Mouse (Mus musculus): ENCODE measurements at regions not wholly inside any gene's neighbourhood (a gene's known extent, or its start where the extent isn't known, plus 50 kb on each side); places are given as distances from the start of the nearest gene placed in this dataset.
"Not testable (repeated sequence)": the region's sequence is repeated elsewhere in the genome, so short reads cannot be mapped to it uniquely, and the experiment has no call there.

- Histone ChIP-seq H3K9me3 (peaks cover 4% of the 10 kb centered on the region; the same call in 1 of the 2 replicates), H3K4me1 (replicated peaks) (peaks cover 10% of the 10 kb centered on the region), H3K36me3 (no peaks in the 10 kb centered on the region), H3K4me3 (replicated peaks) (no peak overlapping the region), H3K27me3 (no peaks in the 10 kb centered on the region), H3K4me2 (0 out of 2 replicates have a peak overlapping the region, but pooled peaks have one; percentile 7), H3K9ac (replicated peaks) (no peak overlapping the region), H3K27ac (0 out of 2 replicates have a peak overlapping the region, but pooled peaks have one; percentile 41)
- peak; percentile 52; the same call in 1 of the 2 replicates for ATAC-seq (ENCODE audit: insufficient number of reproducible peaks, insufficient read depth, low FRiP score, low TSS enrichment, low read depth)
- 2% methylated on average over 4 of the region's 4 CpGs for WGBS
Observed at GRCm38 (mm10) chr3:98968811-98969210, 75.8 kb upstream of the Hao2 start.

GRCm38 (mm10) chr3:98975777-98976176 is 82.7 kb upstream of the Hao2 start:
- WGBS, result 3% methylated on average over 3 of the region's 3 CpGs
- Histone ChIP-seq H3K9ac (replicated peaks) (no peak overlapping the region), H3K27ac (no peak overlapping the region), H3K4me3 (replicated peaks) (no peak overlapping the region), H3K9me3 (no peaks in the 10 kb centered on the region), H3K36me3 (no peaks in the 10 kb centered on the region), H3K27me3 (no peaks in the 10 kb centered on the region), H3K4me1 (replicated peaks) (peaks cover 6% of the 10 kb centered on the region; the same call in 1 of the 2 replicates), H3K4me2 (no peak overlapping the region)
- ATAC-seq (ENCODE audit: insufficient number of reproducible peaks, insufficient read depth, low FRiP score, low TSS enrichment, low read depth), result no peak

- H3K27ac ChIP-seq, result no peak overlapping the region
- H3K4me2 ChIP-seq, result no peak overlapping the region
- WGBS, result 95% methylated on average over 1 of the region's 1 CpGs
- H3K4me1 ChIP-seq (replicated peaks), result no peaks in the 10 kb centered on the region
- no peak overlapping the region for H3K9ac ChIP-seq (replicated peaks)
- ATAC-seq (ENCODE audit: insufficient number of reproducible peaks, insufficient read depth, low FRiP score, low TSS enrichment, low read depth), result no peak
- H3K4me3 ChIP-seq (replicated peaks), result no peak overlapping the region
- H3K36me3 ChIP-seq, result no peaks in the 10 kb centered on the region
- no peaks in the 10 kb centered on the region for H3K9me3 ChIP-seq
- H3K27me3 ChIP-seq, result no peaks in the 10 kb centered on the region
Observed at GRCm38 (mm10) chr3:98982787-98983186, 89.7 kb upstream of the Hao2 start.

- H3K36me3 ChIP-seq; H3K9me3 ChIP-seq; H3K4me3 ChIP-seq (replicated peaks); H3K9ac ChIP-seq (replicated peaks); ATAC-seq (ENCODE audit: insufficient number of reproducible peaks, insufficient read depth, low FRiP score, low TSS enrichment, low read depth); H3K27me3 ChIP-seq; H3K27ac ChIP-seq; H3K4me2 ChIP-seq: not testable (repeated sequence)
- peaks cover 17% of the 10 kb centered on the region for H3K4me1 ChIP-seq (replicated peaks)
- 76% methylated on average over 2 of the region's 2 CpGs for WGBS
Observed at GRCm38 (mm10) chr3:98987266-98987665, 94.2 kb upstream of the Hao2 start.

GRCm38 (mm10) chr3:98990801-98991200 is 97.8 kb upstream of the Hao2 start:
- H3K4me2 ChIP-seq, result peak overlapping the region; percentile 32
- H3K27me3 ChIP-seq, result no peaks in the 10 kb centered on the region
- H3K9me3 ChIP-seq, result peaks cover 5% of the 10 kb centered on the region; the same call in 1 of the 2 replicates
- no peaks in the 10 kb centered on the region for H3K36me3 ChIP-seq
- ATAC-seq (ENCODE audit: insufficient number of reproducible peaks, insufficient read depth, low FRiP score, low TSS enrichment, low read depth), result peak; percentile 94
- WGBS, result 7% methylated on average over 10 of the region's 10 CpGs
- H3K27ac ChIP-seq, result peak overlapping the region; percentile 94
- no peak overlapping the region for H3K4me3 ChIP-seq (replicated peaks)
- H3K9ac ChIP-seq (replicated peaks), result 0 out of 2 replicates have a peak overlapping the region, but pooled peaks have one; percentile 1
- peaks cover 21% of the 10 kb centered on the region for H3K4me1 ChIP-seq (replicated peaks)

GRCm38 (mm10) chr3:98991276-98991675 is 98.2 kb upstream of the Hao2 start:
- Histone ChIP-seq H3K4me3 (replicated peaks) (no peak overlapping the region), H3K36me3 (no peaks in the 10 kb centered on the region), H3K4me1 (replicated peaks) (peaks cover 21% of the 10 kb centered on the region), H3K27ac (peak overlapping the region; percentile 94), H3K27me3 (no peaks in the 10 kb centered on the region), H3K4me2 (peak overlapping the region; percentile 32), H3K9ac (replicated peaks) (no peak overlapping the region), H3K9me3 (peaks cover 9% of the 10 kb centered on the region; the same call in 1 of the 2 replicates)
- ATAC-seq (ENCODE audit: insufficient number of reproducible peaks, insufficient read depth, low FRiP score, low TSS enrichment, low read depth), result peak; percentile 68
- 10% methylated on average over 6 of the region's 6 CpGs for WGBS

GRCm38 (mm10) chr3:98994086-98994485 is 101.0 kb upstream of the Hao2 start:
- H3K27ac ChIP-seq, result no peak overlapping the region
- no peaks in the 10 kb centered on the region for H3K27me3 ChIP-seq
- H3K36me3 ChIP-seq, result no peaks in the 10 kb centered on the region
- H3K9me3 ChIP-seq, result peaks cover 11% of the 10 kb centered on the region; the same call in 1 of the 2 replicates
- ATAC-seq (ENCODE audit: insufficient number of reproducible peaks, insufficient read depth, low FRiP score, low TSS enrichment, low read depth), result no peak
- no peak overlapping the region for H3K4me3 ChIP-seq (replicated peaks)
- no peak overlapping the region for H3K4me2 ChIP-seq
- no peak overlapping the region for H3K9ac ChIP-seq (replicated peaks)
- peaks cover 21% of the 10 kb centered on the region for H3K4me1 ChIP-seq (replicated peaks)

GRCm38 (mm10) chr3:99030636-99031035 is 110.2 kb upstream of the Wars2 start:
- Histone ChIP-seq H3K9me3 (no peaks in the 10 kb centered on the region), H3K4me2 (no peak overlapping the region), H3K27ac (no peak overlapping the region), H3K36me3 (no peaks in the 10 kb centered on the region), H3K9ac (replicated peaks) (no peak overlapping the region), H3K4me3 (replicated peaks) (no peak overlapping the region), H3K4me1 (replicated peaks) (no peaks in the 10 kb centered on the region), H3K27me3 (no peaks in the 10 kb centered on the region)
- ATAC-seq (ENCODE audit: insufficient number of reproducible peaks, insufficient read depth, low FRiP score, low TSS enrichment, low read depth), result no peak
- WGBS, result 20% methylated on average over 1 of the region's 1 CpGs

GRCm38 (mm10) chr3:99046190-99046589 is 94.7 kb upstream of the Wars2 start:
- 69% methylated on average over 6 of the region's 6 CpGs for WGBS
- no peak overlapping the region for H3K27ac ChIP-seq

GRCm38 (mm10) chr3:99047156-99047555 is 93.7 kb upstream of the Wars2 start:
- no peak overlapping the region for H3K27ac ChIP-seq
- no peak overlapping the region for H3K9ac ChIP-seq (replicated peaks)
- no peaks in the 10 kb centered on the region for H3K27me3 ChIP-seq
- H3K4me3 ChIP-seq (replicated peaks), result no peak overlapping the region
- no peak overlapping the region for H3K4me2 ChIP-seq
- ATAC-seq (ENCODE audit: insufficient number of reproducible peaks, insufficient read depth, low FRiP score, low TSS enrichment, low read depth), result no peak
- no peaks in the 10 kb centered on the region for H3K9me3 ChIP-seq
- H3K36me3 ChIP-seq, result no peaks in the 10 kb centered on the region
- no peaks in the 10 kb centered on the region for H3K4me1 ChIP-seq (replicated peaks)
- WGBS, result 56% methylated on average over 5 of the region's 5 CpGs

More at GRCm38 (mm10) chr3:99046190-99046589, 94.7 kb upstream of the Wars2 start:
- no peak overlapping the region for H3K4me2 ChIP-seq
- no peaks in the 10 kb centered on the region for H3K36me3 ChIP-seq
- no peaks in the 10 kb centered on the region for H3K27me3 ChIP-seq
- H3K9me3 ChIP-seq, result no peaks in the 10 kb centered on the region
- no peak overlapping the region for H3K4me3 ChIP-seq (replicated peaks)
- H3K4me1 ChIP-seq (replicated peaks), result no peaks in the 10 kb centered on the region
- ATAC-seq (ENCODE audit: insufficient number of reproducible peaks, insufficient read depth, low FRiP score, low TSS enrichment, low read depth), result no peak
- H3K9ac ChIP-seq (replicated peaks), result no peak overlapping the region

GRCm38 (mm10) chr3:99049305-99049704 is 91.6 kb upstream of the Wars2 start:
- H3K27ac ChIP-seq, result no peak overlapping the region
- no peaks in the 10 kb centered on the region for H3K36me3 ChIP-seq
- H3K27me3 ChIP-seq, result no peaks in the 10 kb centered on the region
- H3K9ac ChIP-seq (replicated peaks), result no peak overlapping the region
- H3K4me1 ChIP-seq (replicated peaks), result no peaks in the 10 kb centered on the region
- H3K4me3 ChIP-seq (replicated peaks), result no peak overlapping the region
- ATAC-seq (ENCODE audit: insufficient number of reproducible peaks, insufficient read depth, low FRiP score, low TSS enrichment, low read depth), result no peak
- no peak overlapping the region for H3K4me2 ChIP-seq
- WGBS, result 70% methylated on average over 2 of the region's 2 CpGs
- no peaks in the 10 kb centered on the region for H3K9me3 ChIP-seq

- H3K4me2 ChIP-seq, result no peak overlapping the region
- no peaks in the 10 kb centered on the region for H3K4me1 ChIP-seq (replicated peaks)
- 75% methylated on average over 4 of the region's 4 CpGs for WGBS
- no peak overlapping the region for H3K27ac ChIP-seq
- no peak overlapping the region for H3K4me3 ChIP-seq (replicated peaks)
- H3K36me3 ChIP-seq, result no peaks in the 10 kb centered on the region
- ATAC-seq (ENCODE audit: insufficient number of reproducible peaks, insufficient read depth, low FRiP score, low TSS enrichment, low read depth), result no peak
- H3K27me3 ChIP-seq, result no peaks in the 10 kb centered on the region
- no peak overlapping the region for H3K9ac ChIP-seq (replicated peaks)
- no peaks in the 10 kb centered on the region for H3K9me3 ChIP-seq
Observed at GRCm38 (mm10) chr3:99052176-99052575, 88.7 kb upstream of the Wars2 start.
